Mouse (Mus musculus) frontal cortex, adult (tissue): ENCODE data around the gene Atf6b.
A peak's percentile ranks its signal among the peaks of the same experiment; 100 is the strongest.

Source experiments
- ATAC-seq: cut with Nextera tagmentation; 2 replicates; pipeline ENCODE4 v1.9.2; 2017; ENCODE audit warnings: mild to moderate bottlenecking, moderate library complexity, mixed read lengths; ENCODE audit not compliant: low TSS enrichment

Gene Atf6b

DNA sequence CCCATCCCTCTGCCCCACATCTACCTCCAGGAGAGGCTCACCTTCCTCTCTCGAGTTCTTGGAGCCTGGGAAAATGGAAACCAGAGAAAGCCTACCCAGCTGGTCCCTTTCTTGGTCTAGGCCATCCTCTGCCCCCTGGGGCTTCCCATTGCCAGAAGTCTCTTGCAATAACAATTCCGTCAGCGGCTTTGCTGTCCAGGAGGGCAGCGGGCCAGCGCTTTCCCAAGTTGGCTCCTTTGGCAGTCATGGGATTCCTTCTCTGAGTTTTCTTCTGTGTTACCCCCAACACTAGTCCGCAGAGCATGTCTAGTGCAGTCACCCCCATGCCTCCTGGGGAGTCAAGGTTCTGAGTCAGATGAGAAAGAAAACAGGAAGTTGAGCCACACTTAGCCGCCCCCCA, 46.0 kb downstream of the Atf6b start:
- no peak for ATAC-seq

DNA sequence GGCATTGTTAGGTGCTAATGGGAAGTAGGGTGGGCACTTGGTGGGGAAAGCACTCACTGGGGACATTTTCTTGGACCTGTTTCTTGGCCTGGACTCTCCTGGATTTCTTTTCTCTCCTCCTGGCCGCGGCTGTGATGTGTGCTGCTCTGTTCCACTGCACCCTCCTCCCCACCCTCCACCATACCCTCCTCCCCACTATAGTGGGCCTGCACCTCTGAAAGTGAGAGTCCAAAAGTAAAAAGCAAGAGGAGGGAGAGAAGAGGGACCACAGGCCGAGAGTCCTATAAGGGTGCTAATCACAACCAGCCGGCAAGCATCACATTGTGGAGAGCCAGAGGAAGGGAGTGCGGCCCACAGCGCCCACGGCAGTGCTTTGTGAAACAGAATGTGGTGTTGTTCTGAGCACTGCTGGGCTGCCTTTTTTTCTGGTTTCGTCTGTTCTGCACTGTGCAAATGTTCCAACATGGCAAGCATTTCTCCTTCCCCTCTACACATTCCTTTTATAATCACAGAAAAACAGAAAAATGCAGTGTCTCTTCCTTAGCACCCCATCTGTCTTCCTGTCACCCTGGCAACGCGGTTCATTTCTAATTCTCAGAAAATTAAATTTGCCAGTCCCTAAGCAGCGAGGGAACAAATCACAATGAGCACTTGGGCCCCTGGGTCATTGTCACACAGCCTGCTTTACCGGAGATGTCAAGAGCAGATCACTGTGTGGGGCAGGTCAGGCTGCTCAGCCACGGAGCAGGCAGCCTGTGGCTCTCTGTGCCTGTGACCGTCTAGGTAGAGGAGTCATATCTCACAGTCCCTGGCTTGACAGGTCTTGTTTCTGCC, 52.8 kb downstream of the Atf6b start:
- ATAC-seq = peak; percentile 91

DNA sequence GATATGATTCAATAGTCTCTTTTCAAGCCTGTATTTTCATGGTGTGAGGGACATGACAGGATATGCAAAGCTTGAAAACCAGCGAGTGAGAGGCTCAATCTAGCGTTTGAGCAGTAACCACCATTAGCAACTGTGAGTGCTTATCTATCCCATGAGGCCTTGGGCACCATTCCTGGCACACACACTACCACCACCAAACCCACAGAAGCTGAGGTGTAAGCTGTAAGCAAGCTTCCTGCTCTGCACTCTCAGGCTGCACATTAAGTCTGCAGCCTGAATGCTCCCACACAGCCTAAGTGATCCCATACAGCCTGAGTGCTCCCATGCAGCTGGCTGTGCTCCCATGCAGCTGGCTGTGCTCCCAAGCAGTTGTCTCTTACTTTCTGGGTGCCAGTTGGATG, 53.7 kb downstream of the Atf6b start:
- ATAC-seq = peak; percentile 41; the same call in 1 of the 2 replicates
